Mouse (Mus musculus) liver, embryonic 14.5 days (tissue): ENCODE data around the gene Tcte1.

ENCODE experiments used
- CTCF ChIP-seq: IDR thresholded peaks from 2 replicates; pipeline ENCODE4 v1.5.1; 2016; ENCODE audit warnings: antibody characterized with exemption, low read depth, control low read depth
- EP300 ChIP-seq: IDR thresholded peaks from 2 replicates; pipeline ENCODE4 v1.6.1; 2016; ENCODE audit warnings: antibody characterized with exemption, low read depth

- TF ChIP-seq CTCF = no peak
- no peak for TF ChIP-seq EP300
These were observed 13.0 kb downstream of the Tcte1 start for GRCm38 (mm10) chr17:45536264-45536663.
